Mouse (Mus musculus) liver, embryonic 14 days (tissue): ENCODE data around the gene Arfgap2. TPM values are rescaled to one million over a fixed set of nuclear protein-coding genes. Genes with fewer than 3 reads are reported as not detected.

Source experiments
- polyA plus RNA-seq: library from polyadenylated mRNA; depleted of rRNA; stranded (reverse); fragments of >200 nt; gene quantifications from 2 replicates; pipeline ENCODE4 v1.2.3, GENCODE M21; 2012; rRNA removed

The Arfgap2 gene
- polyA plus RNA-seq: 18.6 and 29.1 TPM in 2 replicates

DNA sequence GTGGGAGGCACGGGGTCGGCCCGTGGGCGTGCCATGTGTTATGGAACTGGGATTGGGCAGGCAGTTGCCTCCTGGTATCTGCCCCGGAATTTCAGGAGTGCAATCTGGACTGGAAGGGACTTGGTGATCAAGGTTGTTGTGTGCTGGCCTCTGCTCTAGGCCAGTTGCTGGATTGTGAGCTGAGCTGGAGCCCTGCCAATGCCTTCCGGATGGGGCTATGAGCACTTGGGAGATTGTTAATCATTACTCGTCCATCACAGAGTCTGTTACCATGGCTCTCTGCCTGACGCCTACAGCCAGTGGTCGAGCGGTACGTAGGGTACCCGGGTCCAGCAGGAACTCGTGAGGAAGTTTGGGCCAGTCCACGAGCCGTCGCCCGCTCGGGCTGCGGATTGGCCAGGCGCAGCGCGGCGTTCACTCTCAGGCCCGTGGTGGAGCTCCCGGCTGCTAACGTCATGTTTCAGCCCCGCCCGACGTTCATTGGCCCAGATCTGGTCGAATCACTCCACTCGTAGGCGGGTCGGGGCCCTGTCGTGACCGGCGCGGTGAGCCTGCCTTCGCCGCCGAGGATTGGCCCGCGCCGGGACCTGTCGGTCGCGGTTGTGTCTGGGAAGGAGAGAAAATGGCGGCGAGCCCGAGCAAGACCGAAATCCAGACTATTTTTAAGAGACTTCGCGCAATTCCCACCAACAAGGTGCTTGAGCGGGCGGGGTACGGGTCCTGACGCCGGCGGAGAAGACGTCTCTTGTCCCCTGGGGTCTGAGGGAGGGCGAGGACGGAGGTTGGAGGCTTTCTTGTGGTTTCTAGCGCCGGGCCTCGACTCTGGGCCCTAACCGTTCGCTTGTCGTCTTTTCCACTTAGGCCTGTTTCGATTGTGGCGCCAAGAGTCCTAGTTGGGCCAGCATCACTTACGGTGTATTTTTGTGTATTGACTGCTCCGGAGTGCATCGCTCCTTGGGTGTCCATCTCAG is at the start of gene Arfgap2:
Gene Arfgap2, plus strand, starts transcription at position 264 of the 971 bp plus-strand sequence.

DNA sequence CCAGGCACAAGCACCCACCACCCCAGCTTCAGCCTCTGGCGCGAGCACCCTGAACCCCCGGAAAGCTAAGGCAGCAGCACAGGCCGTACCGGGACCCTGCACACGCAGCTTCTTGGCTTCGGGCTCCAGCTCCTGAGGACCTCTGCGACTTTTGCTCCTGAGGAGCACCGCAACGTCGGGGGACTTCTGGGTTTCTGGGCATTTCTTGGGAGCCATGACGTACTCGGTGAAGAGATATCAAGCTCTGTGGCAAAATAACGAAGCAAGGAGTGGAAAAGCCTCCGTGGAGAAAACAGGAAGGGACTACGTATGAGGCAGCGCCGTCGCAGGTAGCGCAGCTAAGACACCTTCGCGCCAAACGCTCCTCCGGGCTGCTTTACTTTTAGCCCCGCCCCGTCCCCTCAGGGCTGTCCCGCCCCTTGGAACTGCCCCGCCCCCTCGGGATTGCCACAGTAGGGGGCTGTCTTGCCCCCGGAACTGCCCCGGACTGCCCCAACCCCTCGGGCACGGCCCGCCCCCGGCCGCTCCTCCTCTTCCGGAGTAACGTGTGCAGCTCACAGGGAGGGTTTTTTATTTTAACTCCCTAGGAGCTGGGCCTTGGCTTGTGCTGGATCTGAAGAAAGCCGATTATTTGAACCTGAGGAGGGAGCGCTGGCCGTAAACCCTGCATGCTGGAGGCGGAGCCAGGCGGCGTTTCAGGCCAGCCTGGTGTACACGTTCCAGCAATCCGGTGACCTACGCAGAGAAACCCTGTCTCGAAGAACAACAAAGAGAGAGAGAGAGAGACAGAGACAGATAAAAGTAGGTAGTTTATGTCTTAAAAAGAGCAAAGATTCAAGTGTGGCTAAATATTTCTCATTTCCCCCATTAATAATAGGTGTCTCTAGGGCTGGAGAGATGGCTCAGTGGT is 27.9 kb upstream of the Arfgap2 start, which contains the start of gene Ddb2:
Gene Ddb2, minus strand, starts transcription at position 382 of the 910 bp plus-strand sequence.

DNA sequence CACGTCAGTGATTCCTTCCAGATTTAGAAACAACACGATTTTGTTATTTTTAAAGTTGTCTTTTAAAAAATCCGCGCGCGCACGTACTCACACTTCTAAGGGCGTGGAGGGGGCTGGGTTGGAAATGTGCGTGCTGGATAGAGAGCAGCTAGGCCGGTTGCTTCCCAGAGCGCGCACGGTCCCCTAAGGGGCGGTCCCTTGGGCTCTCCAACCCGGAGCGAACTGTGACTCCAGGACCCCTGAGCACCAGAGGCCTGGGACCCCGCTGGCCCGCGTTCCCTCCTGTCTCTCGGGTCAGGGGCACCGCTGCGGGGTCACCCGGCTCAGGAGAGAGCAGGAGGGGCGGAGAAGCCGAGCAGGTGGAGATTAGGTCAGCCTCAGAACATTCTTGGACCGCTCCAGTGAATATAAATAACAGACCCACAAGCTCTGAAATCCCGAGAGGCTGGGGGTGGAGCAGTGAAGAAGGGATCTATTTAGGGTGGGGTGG is 9.1 kb upstream of the Arfgap2 start, which contains the start of gene Pacsin3:
Gene Pacsin3, plus strand, starts transcription at position 294 of the 490 bp plus-strand sequence.

Other genes with a start within 250 kb of the Arfgap2 start
- 0.50 and 0.96 TPM in 2 replicates for gene Rapsn, start 229.4 kb upstream of the Arfgap2 start, polyA plus RNA-seq
- 134 and 150 TPM in 2 replicates for gene Psmc3, start 211.0 kb upstream of the Arfgap2 start, polyA plus RNA-seq
- gene Slc39a13, start 194.6 kb upstream of the Arfgap2 start, polyA plus RNA-seq: 10.0 and 11.2 TPM in 2 replicates
- gene Spi1, start 182.6 kb upstream of the Arfgap2 start, polyA plus RNA-seq: 16.8 and 21.6 TPM in 2 replicates
- gene Mybpc3, start 146.8 kb upstream of the Arfgap2 start, polyA plus RNA-seq: 0.05 and 0.06 TPM in 2 replicates
- 7.3 and 7.9 TPM in 2 replicates for gene Madd, start 81.1 kb upstream of the Arfgap2 start, polyA plus RNA-seq
- 13.3 and 15.6 TPM in 2 replicates for gene Nr1h3, start 62.1 kb upstream of the Arfgap2 start, polyA plus RNA-seq
- gene Acp2, start 62.1 kb upstream of the Arfgap2 start, polyA plus RNA-seq: 5.7 and 6.7 TPM in 2 replicates
- 8.6 and 9.7 TPM in 2 replicates for gene Ddb2, start 28.0 kb upstream of the Arfgap2 start, polyA plus RNA-seq
- gene Pacsin3, start 9.0 kb upstream of the Arfgap2 start, polyA plus RNA-seq: 10.5 and 11.1 TPM in 2 replicates
- 1.8 TPM in 2 replicates for gene 1110051M20Rik, start 179.7 kb downstream of the Arfgap2 start, polyA plus RNA-seq
- gene Lrp4, start 192.5 kb downstream of the Arfgap2 start, polyA plus RNA-seq: 0.60 and 0.76 TPM in 2 replicates